Mouse (Mus musculus) lung, embryonic 16.5 days (tissue): ENCODE results near the gene Peak1. TPM values are rescaled to one million over a fixed set of nuclear protein-coding genes. Genes with fewer than 3 reads are reported as not detected.
A peak's percentile ranks its signal among the peaks of the same experiment; 100 is the strongest.

Experiments
- ATAC-seq: fragments of 200-750 bp; cut with Nextera tagmentation; 2 replicates; pipeline ENCODE4 v1.8.0; 2017; ENCODE audit warnings: low read depth, mild to moderate bottlenecking, moderate library complexity
- H3K27ac ChIP-seq: fragments of 300-500 bp; sonication (generic); 2 replicates; pipeline ENCODE4 v1.5.1; 2014; ENCODE audit warnings: mild to moderate bottlenecking, control low read depth, low read length
- H3K27me3 ChIP-seq: fragments of 300-500 bp; sonication (generic); 2 replicates; pipeline ENCODE4 v1.6.1; 2014; ENCODE audit warnings: low read depth, low read length, mixed read lengths; ENCODE audit not compliant: control insufficient read depth, insufficient read depth
- H3K36me3 ChIP-seq: fragments of 300-500 bp; sonication (generic); 2 replicates; pipeline ENCODE4 v1.6.1; 2014; ENCODE audit warnings: low read length; ENCODE audit not compliant: control insufficient read depth, insufficient read depth
- H3K4me1 ChIP-seq: fragments of 300-500 bp; sonication (generic); replicated peaks from 2 replicates; pipeline ENCODE4 v1.6.1; 2014; ENCODE audit warnings: low read length, mixed read lengths; ENCODE audit not compliant: control insufficient read depth, insufficient read depth
- H3K4me2 ChIP-seq: fragments of 300-500 bp; sonication (generic); 2 replicates; pipeline ENCODE4 v1.6.1; 2014; ENCODE audit warnings: low read depth, low read length, control low read depth
- H3K4me3 ChIP-seq: fragments of 300-500 bp; sonication (generic); 2 replicates; pipeline ENCODE4 v1.5.1; 2014; ENCODE audit warnings: mild to moderate bottlenecking, low read length, control low read depth
- H3K9ac ChIP-seq: fragments of 300-500 bp; sonication (generic); 2 replicates; pipeline ENCODE4 v1.6.1; 2014; ENCODE audit warnings: low read length, control low read depth
- H3K9me3 ChIP-seq: fragments of 300-500 bp; sonication (generic); 2 replicates; pipeline ENCODE4 v1.6.1; 2016; ENCODE audit warnings: low read length; ENCODE audit not compliant: control insufficient read depth
- WGBS: fragments of 180-500 bp; shearing (Covaris S2); extraction: QIAGEN DNeasy Blood & Tissue Kit; methylation state at CpG from one replicate; pipeline ENCODE4 v1.1.7; 2014; 5-methylcytosine and 5-hydroxymethylcytosine counted together
- polyA plus RNA-seq: library from polyadenylated mRNA; unstranded; fragments of >200 nt; fragmentation: Nextera tagmentation; extraction: Ambion mirVana; gene quantifications from 2 replicates; pipeline ENCODE4 v1.2.1, GENCODE M21; 2015

Peak1 gene
- polyA plus RNA-seq, 1 experiment from 2014 or later = 26.4 TPM

- Histone ChIP-seq H3K27me3 (no peaks in the 10 kb centered on the region), H3K4me3 (no peak overlapping the region), H3K9ac (no peak overlapping the region), H3K27ac (no peak overlapping the region), H3K36me3 (peaks cover 12% of the 10 kb centered on the region), H3K9me3 (peaks cover 5% of the 10 kb centered on the region), H3K4me1 (peaks cover 2% of the 10 kb centered on the region; the same call in 1 of the 2 replicates), H3K4me2 (no peak overlapping the region)
- ATAC-seq = no peak
- 79% methylated on average over 6 of the region's 6 CpGs for WGBS
Measured at GRCm38 (mm10) chr9:56255676-56256432, 162.0 kb downstream of the Peak1 start.

- no peak for ATAC-seq
- no peak overlapping the region for H3K9ac ChIP-seq
- no peaks in the 10 kb centered on the region for H3K9me3 ChIP-seq
- H3K4me1 ChIP-seq = no peaks in the 10 kb centered on the region; the same call in none of the 2 replicates
- H3K4me3 ChIP-seq = no peak overlapping the region
- H3K27ac ChIP-seq = no peak overlapping the region
- peaks cover 8% of the 10 kb centered on the region; the same call in 1 of the 2 replicates for H3K36me3 ChIP-seq
- H3K4me2 ChIP-seq = no peak overlapping the region
- H3K27me3 ChIP-seq = no peaks in the 10 kb centered on the region
- 56% methylated on average over 8 of the region's 8 CpGs for WGBS
Measured at GRCm38 (mm10) chr9:56244336-56244735, 173.5 kb downstream of the Peak1 start.

- Histone ChIP-seq H3K4me3 (no peak overlapping the region), H3K36me3 (peaks cover 8% of the 10 kb centered on the region; the same call in 1 of the 2 replicates), H3K4me2 (no peak overlapping the region), H3K9me3 (no peaks in the 10 kb centered on the region), H3K9ac (no peak overlapping the region), H3K4me1 (no peaks in the 10 kb centered on the region; the same call in none of the 2 replicates), H3K27me3 (no peaks in the 10 kb centered on the region), H3K27ac (no peak overlapping the region)
- 64% methylated on average over 7 of the region's 7 CpGs for WGBS
- ATAC-seq = no peak
Measured at GRCm38 (mm10) chr9:56243885-56244284, 174.0 kb downstream of the Peak1 start.

GRCm38 (mm10) chr9:56242686-56243085 lies 175.2 kb downstream of the Peak1 start:
- no peak overlapping the region for H3K9ac ChIP-seq
- WGBS = 43% methylated on average over 3 of the region's 3 CpGs
- no peak overlapping the region for H3K4me3 ChIP-seq
- no peaks in the 10 kb centered on the region; the same call in none of the 2 replicates for H3K4me1 ChIP-seq
- no peak overlapping the region for H3K4me2 ChIP-seq
- no peaks in the 10 kb centered on the region for H3K9me3 ChIP-seq
- H3K36me3 ChIP-seq = peaks cover 12% of the 10 kb centered on the region; the same call in 1 of the 2 replicates
- H3K27me3 ChIP-seq = no peaks in the 10 kb centered on the region
- no peak overlapping the region for H3K27ac ChIP-seq
- no peak for ATAC-seq

GRCm38 (mm10) chr9:56241076-56241475 lies 176.8 kb downstream of the Peak1 start:
- ATAC-seq = no peak
- no peak overlapping the region for H3K4me3 ChIP-seq
- H3K27me3 ChIP-seq = no peaks in the 10 kb centered on the region
- H3K4me2 ChIP-seq = no peak overlapping the region
- no peak overlapping the region for H3K9ac ChIP-seq
- peaks cover 12% of the 10 kb centered on the region; the same call in 1 of the 2 replicates for H3K36me3 ChIP-seq
- H3K27ac ChIP-seq = no peak overlapping the region
- 87% methylated on average over 5 of the region's 5 CpGs for WGBS
- peaks cover under 1% of the 10 kb centered on the region for H3K4me1 ChIP-seq
- H3K9me3 ChIP-seq = no peaks in the 10 kb centered on the region

GRCm38 (mm10) chr9:56235871-56236298 lies 182.0 kb downstream of the Peak1 start:
- H3K36me3 ChIP-seq = peaks cover 11% of the 10 kb centered on the region; the same call in 1 of the 2 replicates
- no peak overlapping the region for H3K9ac ChIP-seq
- ATAC-seq = peak; percentile 60
- no peak overlapping the region for H3K4me2 ChIP-seq
- peaks cover 8% of the 10 kb centered on the region; the same call in 1 of the 2 replicates for H3K4me1 ChIP-seq
- no peak overlapping the region for H3K27ac ChIP-seq
- no peaks in the 10 kb centered on the region for H3K9me3 ChIP-seq
- WGBS = 13% methylated on average over 6 of the region's 6 CpGs
- H3K4me3 ChIP-seq = no peak overlapping the region
- no peaks in the 10 kb centered on the region for H3K27me3 ChIP-seq

- H3K27ac ChIP-seq = peak overlapping the region; percentile 8; the same call in 1 of the 2 replicates
- no peak overlapping the region for H3K4me3 ChIP-seq
- no peaks in the 10 kb centered on the region for H3K27me3 ChIP-seq
- ATAC-seq = no peak
- no peaks in the 10 kb centered on the region for H3K9me3 ChIP-seq
- H3K4me1 ChIP-seq = peaks cover 8% of the 10 kb centered on the region; the same call in 1 of the 2 replicates
- WGBS = 67% methylated on average over 5 of the region's 5 CpGs
- no peak overlapping the region for H3K9ac ChIP-seq
- H3K36me3 ChIP-seq = peaks cover 9% of the 10 kb centered on the region; the same call in 1 of the 2 replicates
- no peak overlapping the region for H3K4me2 ChIP-seq
Measured at GRCm38 (mm10) chr9:56235281-56235680, 182.6 kb downstream of the Peak1 start.

- Histone ChIP-seq H3K9ac (no peak overlapping the region), H3K4me1 (peaks cover 8% of the 10 kb centered on the region; the same call in 1 of the 2 replicates), H3K4me2 (no peak overlapping the region), H3K27ac (no peak overlapping the region), H3K27me3 (no peaks in the 10 kb centered on the region), H3K9me3 (no peaks in the 10 kb centered on the region), H3K36me3 (peaks cover 6% of the 10 kb centered on the region; the same call in 1 of the 2 replicates), H3K4me3 (no peak overlapping the region)
- no peak for ATAC-seq
- 59% methylated on average over 3 of the region's 3 CpGs for WGBS
Measured at GRCm38 (mm10) chr9:56234561-56234960, 183.3 kb downstream of the Peak1 start.

- no peak overlapping the region for H3K27ac ChIP-seq
- no peak overlapping the region for H3K9ac ChIP-seq
- H3K4me2 ChIP-seq = no peak overlapping the region
Measured at GRCm38 (mm10) chr9:56233316-56233715, 184.6 kb downstream of the Peak1 start.

More at GRCm38 (mm10) chr9:56233316-56233715, 184.6 kb downstream of the Peak1 start:
- H3K4me1 ChIP-seq = peaks cover 8% of the 10 kb centered on the region; the same call in 1 of the 2 replicates
- H3K9me3 ChIP-seq = no peaks in the 10 kb centered on the region
- 75% methylated on average over 2 of the region's 2 CpGs for WGBS
- peaks cover 6% of the 10 kb centered on the region; the same call in 1 of the 2 replicates for H3K36me3 ChIP-seq
- no peak overlapping the region for H3K4me3 ChIP-seq
- H3K27me3 ChIP-seq = no peaks in the 10 kb centered on the region
- ATAC-seq = no peak
